Mouse (Mus musculus) adrenal gland, postnatal 36 days (tissue): ENCODE data around the gene Coil. TPM values are rescaled to one million over a fixed set of nuclear protein-coding genes. Genes with fewer than 3 reads are reported as not detected.
A peak's percentile ranks its signal among the peaks of the same experiment; 100 is the strongest.

Experiments used
- DNase-seq, 2 experiments: peaks; one replicate each; pipeline ENCODE4 v3.0.0; 2021; ENCODE audit warnings: mixed read lengths in 1 of 2
- long read RNA-seq, 2 experiments: library from polyadenylated mRNA; stranded (forward); transcript quantifications; one replicate each; pipeline ENCODE4 v2.0.0; 2021; ENCODE audit warnings: borderline sequencing depth in 2 of 2
- total RNA-seq, 2 experiments: library from RNA; stranded (reverse); gene quantifications; 2 replicates each; pipeline ENCODE4 v1.2.3; 2021

Gene Coil
- 10 to 100 TPM; 10.2 to 10.7 TPM for total RNA-seq
- long read RNA-seq, experiment 1, transcript Coil-201 (7 exons, 2,607 nt) = major isoform, 7 of 12 reads
- long read RNA-seq, experiment 1, partial matches to known transcripts = 1 of 12 reads
- long read RNA-seq, experiment 1, other reads (novel, unspliced or antisense) = 4 of 12 reads
- long read RNA-seq, experiment 2, partial matches to known transcripts = 0 of 5 reads
- long read RNA-seq, experiment 2, other reads (novel, unspliced or antisense) = 2 of 5 reads

DNA sequence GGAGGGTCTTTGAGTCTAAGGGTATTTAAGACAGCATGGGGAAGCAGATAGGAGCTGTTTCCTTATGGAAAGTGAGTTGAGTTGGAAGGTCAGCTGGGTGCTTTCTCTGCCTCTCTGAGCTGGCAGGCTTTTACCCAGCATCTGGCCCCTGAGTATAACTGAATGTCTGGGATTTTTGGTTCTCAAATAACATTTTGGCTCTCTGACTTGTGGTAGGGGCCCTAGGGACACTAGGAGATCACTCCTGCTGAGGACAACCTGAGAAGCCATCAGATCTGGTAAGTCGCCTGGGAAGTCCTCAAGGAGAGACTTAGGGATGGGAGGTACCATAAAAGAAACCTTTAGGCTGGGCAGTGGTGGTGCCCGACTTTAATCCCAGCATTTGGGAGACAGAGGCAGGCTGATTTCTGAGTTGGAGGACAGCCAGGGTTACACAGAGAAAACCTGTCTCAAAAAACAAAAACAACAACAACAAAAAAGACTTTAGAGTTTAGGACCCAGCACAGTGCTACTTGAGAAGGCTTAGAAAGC is at the start of gene Coil:
Gene Coil (plus strand): TSS at position 51 of the 531 bp plus-strand sequence.
- no peak for DNase-seq

GRCm38 (mm10) chr11:88926566-88926965 is 43.5 kb upstream of the Coil start:
- DNase-seq = no peak

DNA sequence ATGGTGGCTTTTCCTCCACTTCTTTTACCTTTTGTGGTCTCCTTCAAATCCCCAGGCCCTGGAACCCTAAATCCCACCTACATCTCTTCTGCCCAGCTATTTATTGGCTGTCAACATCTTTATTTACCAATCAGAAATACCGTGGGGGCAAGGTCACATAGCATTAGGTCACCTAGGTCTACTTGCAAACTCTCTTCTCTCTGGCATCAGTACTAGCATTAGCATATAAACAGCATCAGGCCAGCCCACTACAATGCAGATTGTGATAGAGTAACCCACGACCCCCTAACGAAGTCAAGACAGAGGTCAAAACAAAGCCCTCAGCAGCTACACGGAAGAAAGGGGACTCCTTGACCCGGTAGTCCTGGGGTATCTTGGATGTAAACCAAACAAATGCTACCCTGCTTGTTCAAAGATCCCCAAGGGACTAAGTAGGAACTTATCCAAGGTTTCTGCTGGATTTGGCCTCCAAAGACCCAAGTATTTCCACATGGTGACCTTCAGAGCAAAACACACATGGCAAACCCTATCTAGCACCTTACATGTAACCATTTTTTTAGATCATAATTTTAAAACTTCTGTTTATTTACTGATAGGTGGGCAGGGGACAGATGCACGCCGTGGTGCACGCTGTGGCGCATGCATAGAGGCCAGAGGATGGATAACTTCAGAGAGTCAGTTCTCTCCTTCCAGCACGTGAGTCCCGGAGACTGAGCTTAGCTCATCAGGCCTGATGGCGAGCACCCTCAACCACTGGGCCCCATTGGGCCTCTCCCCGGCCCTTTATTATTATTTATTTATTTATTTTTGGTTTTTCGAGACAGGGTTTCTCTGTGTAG is 38.1 kb upstream of the Coil start:
- no peak for DNase-seq

DNA sequence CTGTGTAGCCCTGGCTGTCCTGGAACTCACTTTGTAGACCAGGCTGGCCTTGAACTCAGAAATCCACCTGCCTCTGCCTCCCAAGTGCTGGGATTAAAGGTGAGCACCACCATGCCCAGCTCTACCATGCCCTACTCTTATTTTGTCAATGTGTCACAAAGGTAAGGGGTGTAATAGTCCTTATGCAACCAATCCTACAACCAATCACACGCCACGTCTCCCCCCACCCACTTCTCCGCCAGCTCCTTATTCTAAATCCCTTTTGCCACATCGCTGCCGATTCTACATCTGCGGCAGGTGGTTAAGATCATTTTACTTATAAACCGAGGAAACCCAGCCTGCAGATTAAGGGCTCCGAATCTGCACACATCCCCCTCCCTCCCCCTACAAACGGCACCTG is 37.0 kb upstream of the Coil start:
- DNase-seq = no peak

GRCm38 (mm10) chr11:88934089-88935000 is 35.7 kb upstream of the Coil start:
- DNase-seq = peak; percentile 49 to 67

DNA sequence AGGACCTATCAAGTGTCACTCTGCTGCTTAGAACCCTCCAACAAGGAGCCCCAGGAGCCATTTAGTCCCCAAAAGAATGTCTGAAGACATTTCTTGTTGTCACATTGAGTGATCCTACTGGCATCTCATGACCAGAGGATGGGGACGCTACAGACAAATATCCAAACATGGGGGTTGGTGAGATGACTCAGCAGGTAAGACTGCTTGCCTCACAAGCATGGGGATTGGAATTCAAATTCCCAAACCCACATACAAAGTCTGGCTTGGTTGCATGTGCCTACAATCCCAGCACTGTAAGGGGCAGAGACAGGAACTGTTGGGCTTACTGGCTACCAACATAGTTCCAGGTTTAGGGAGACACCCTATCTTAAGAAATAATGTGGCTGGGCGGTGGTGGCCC is 32.2 kb upstream of the Coil start:
- no peak for DNase-seq

- DNase-seq = no peak
These were observed 31.3 kb upstream of the Coil start for GRCm38 (mm10) chr11:88938770-88939169.

GRCm38 (mm10) chr11:88939634-88940033 is 30.4 kb upstream of the Coil start:
- no peak for DNase-seq

DNA sequence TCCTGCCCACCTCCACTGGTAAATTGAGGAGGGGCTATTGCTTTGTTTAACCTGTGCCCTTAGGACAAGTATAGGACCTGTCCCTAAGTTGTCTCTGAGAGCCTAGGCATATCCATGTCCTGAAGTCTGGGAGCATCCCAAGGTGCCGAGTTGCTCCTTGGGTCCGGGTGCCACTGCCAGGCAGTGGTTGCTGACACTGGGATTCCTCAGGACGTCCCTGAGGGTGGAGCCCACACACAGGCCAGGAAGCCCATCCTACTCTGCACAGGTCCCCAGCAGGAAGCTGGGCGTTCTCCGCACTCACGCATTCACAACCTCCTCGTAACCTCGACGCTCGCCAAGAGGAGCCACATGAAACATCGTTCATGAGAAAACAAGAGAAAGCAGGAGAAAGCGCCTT is 28.6 kb upstream of the Coil start:
- DNase-seq = no peak

GRCm38 (mm10) chr11:88945971-88946585 is 24.0 kb upstream of the Coil start:
- DNase-seq = no peak

- DNase-seq = no peak
These were observed 21.2 kb upstream of the Coil start for GRCm38 (mm10) chr11:88948896-88949295.

GRCm38 (mm10) chr11:88949802-88950639 is 20.0 kb upstream of the Coil start:
- no peak for DNase-seq

GRCm38 (mm10) chr11:88950640-88951250 is 19.3 kb upstream of the Coil start:
- DNase-seq = no peak

GRCm38 (mm10) chr11:88951576-88951975 is 18.5 kb upstream of the Coil start:
- no peak for DNase-seq

DNA sequence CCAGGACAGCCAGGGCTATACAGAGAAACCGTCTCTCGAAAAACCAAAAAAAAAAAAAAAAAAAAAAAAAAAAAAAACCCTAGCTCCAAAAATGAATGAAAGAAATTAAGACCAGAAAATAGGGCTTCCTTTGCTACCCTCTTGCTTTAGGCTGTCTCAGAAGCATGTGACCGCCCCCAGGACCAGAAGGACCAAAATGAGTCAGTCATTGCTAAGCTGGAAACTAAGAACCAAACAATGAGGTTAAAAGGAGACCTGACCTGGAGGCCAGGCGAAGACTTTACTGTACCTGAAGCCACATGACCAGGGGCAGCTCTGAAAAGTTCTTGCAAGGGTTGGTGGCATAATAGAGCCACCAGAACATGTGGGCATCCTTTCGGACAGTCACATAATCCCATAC is 17.9 kb upstream of the Coil start:
- DNase-seq = no peak

- no peak for DNase-seq
These were observed 16.5 kb upstream of the Coil start for GRCm38 (mm10) chr11:88953582-88953981.

DNA sequence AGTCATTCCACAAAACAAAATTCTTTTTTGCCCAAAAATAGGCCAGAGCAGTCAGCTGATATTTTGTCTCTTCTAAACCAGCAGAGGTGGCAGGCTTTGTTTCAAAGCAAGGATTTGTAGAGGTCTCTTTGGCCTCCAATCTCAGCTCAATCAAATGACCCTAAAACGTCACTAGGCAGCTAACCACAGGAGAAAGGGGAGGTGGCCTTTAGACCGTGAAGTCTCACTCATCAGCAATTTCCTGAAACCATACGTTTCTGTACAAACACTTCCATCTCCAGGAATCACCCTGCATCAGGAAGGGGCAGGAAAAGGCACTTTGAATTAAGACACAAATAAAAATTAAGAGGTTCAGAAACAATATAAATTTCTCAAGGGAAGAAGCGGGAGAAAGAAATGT is 15.2 kb upstream of the Coil start:
- peak in 1 of 2 experiments; percentile 46 for DNase-seq

- peak; percentile 99 for DNase-seq
These were observed 14.7 kb upstream of the Coil start, which contains the start of gene Scpep1 for GRCm38 (mm10) chr11:88955217-88955969. Gene Scpep1 (minus strand): TSS chr11:88955465.

- DNase-seq = no peak
These were observed 11.2 kb upstream of the Coil start for GRCm38 (mm10) chr11:88958851-88959250.
